Mouse (Mus musculus) bone marrow, adult 2 months (tissue): ENCODE data around the gene Aatk.

Experiments
- CTCF ChIP-seq: fragments of 200-500 bp; IDR thresholded peaks from 2 replicates; pipeline ENCODE4 v1.5.1; 2011; ENCODE audit warnings: low read length, control low read depth; ENCODE audit not compliant: control insufficient read depth, insufficient read depth
- POLR2A ChIP-seq: fragments of 200-500 bp; IDR thresholded peaks from 2 replicates; pipeline ENCODE4 v1.6.1; 2011; ENCODE audit warnings: low read depth, mild to moderate bottlenecking, control low read depth, low read length, borderline replicate concordance; ENCODE audit not compliant: control insufficient read depth

- no peak for TF ChIP-seq POLR2A
- TF ChIP-seq CTCF = no peak
Observed at GRCm38 (mm10) chr11:120071065-120071464, 24.1 kb upstream of the Aatk start.
